Mouse (Mus musculus) heart, adult 18-20 months (tissue): ENCODE data around the gene Rcn1. TPM values are rescaled to one million over a fixed set of nuclear protein-coding genes. Genes with fewer than 3 reads are reported as not detected.

Source experiments
- DNase-seq, 2 experiments: peaks; one replicate each; pipeline ENCODE4 v3.0.0; 2021 to 2022; ENCODE audit warnings: mixed read lengths in 1 of 2
- total RNA-seq, 2 experiments: library from RNA; stranded (reverse); gene quantifications; 2 replicates each; pipeline ENCODE4 v1.2.3; 2021

Rcn1 gene
- total RNA-seq, 2 experiments from 2014 or later: 22.7 to 25.0 TPM

- DNase-seq: no peak
Measured at GRCm38 (mm10) chr2:105336314-105337027, 62.6 kb downstream of the Rcn1 start.

Other genes with a start within 250 kb of the Rcn1 start
- 1 to 10 TPM; 2.0 to 3.3 TPM for gene Them7, start 175.0 kb downstream of the Rcn1 start, total RNA-seq